Mouse (Mus musculus) liver, embryonic 16.5 days (tissue): ENCODE data around the gene Fam186a. TPM values are rescaled to one million over a fixed set of nuclear protein-coding genes. Genes with fewer than 3 reads are reported as not detected.

Source experiments
- polyA plus RNA-seq: library from polyadenylated mRNA; unstranded; fragments of >200 nt; fragmentation: Nextera tagmentation; extraction: Ambion mirVana; gene quantifications from 2 replicates; pipeline ENCODE4 v1.2.1, GENCODE M21; 2015

Fam186a gene
- polyA plus RNA-seq, 1 experiment from 2014 or later: not detected

Other genes starting within 250 kb of the Fam186a start
- 36.3 and 42.2 TPM in 2 replicates for gene Gpd1, start 249.5 kb downstream of the Fam186a start, polyA plus RNA-seq
- 71.0 and 77.1 TPM in 2 replicates for gene Cox14, start 241.4 kb downstream of the Fam186a start, polyA plus RNA-seq
- 6.9 and 8.5 TPM in 2 replicates for gene Cers5, start 194.2 kb downstream of the Fam186a start, polyA plus RNA-seq
- 12.2 and 14.2 TPM in 2 replicates for gene Lima1, start 91.6 kb downstream of the Fam186a start, polyA plus RNA-seq
- 16.6 and 17.1 TPM in 2 replicates for gene Larp4, start 3.0 kb upstream of the Fam186a start, polyA plus RNA-seq
- gene Dip2b, start 71.6 kb upstream of the Fam186a start, polyA plus RNA-seq: 2.4 and 3.0 TPM in 2 replicates